Mouse (Mus musculus) kidney, postnatal 0 days (tissue): ENCODE measurements at regions not wholly inside any gene's neighbourhood (a gene's known extent, or its start where the extent isn't known, plus 50 kb on each side); places are given as distances from the start of the nearest gene placed in this dataset.

Experiments used
- ATAC-seq: fragments of 200-750 bp; cut with Nextera tagmentation; replicated peaks from 2 replicates; pipeline ENCODE4 v1.8.0; 2017; ENCODE audit warnings: low read depth, moderate number of reproducible peaks, moderate TSS enrichment, moderate library complexity; ENCODE audit not compliant: low FRiP score
- DNase-seq: peaks from one replicate; pipeline ENCODE4 v3.0.0-alpha.2; 2016; ENCODE audit warnings: low spot score
- H3K27ac ChIP-seq: fragments of 300-500 bp; sonication (generic); 2 replicates; pipeline ENCODE4 v1.5.1; 2014; ENCODE audit warnings: mild to moderate bottlenecking
- H3K27me3 ChIP-seq: fragments of 300-500 bp; sonication (generic); 2 replicates; pipeline ENCODE4 v1.6.1; 2014; ENCODE audit warnings: low read length, mixed read lengths; ENCODE audit not compliant: insufficient read depth
- H3K36me3 ChIP-seq: fragments of 300-500 bp; sonication (generic); 2 replicates; pipeline ENCODE4 v1.6.1; 2014; ENCODE audit warnings: low read length, mixed read lengths; ENCODE audit not compliant: insufficient read depth
- H3K4me1 ChIP-seq: fragments of 300-500 bp; sonication (generic); replicated peaks from 2 replicates; pipeline ENCODE4 v1.6.1; 2014; ENCODE audit warnings: antibody characterized with exemption, low read length, mixed read lengths; ENCODE audit not compliant: insufficient read depth
- H3K4me2 ChIP-seq: fragments of 300-500 bp; sonication (generic); 2 replicates; pipeline ENCODE4 v1.6.1; 2014; ENCODE audit warnings: mild to moderate bottlenecking, low read length, moderate library complexity, mixed read lengths
- H3K4me3 ChIP-seq: fragments of 300-500 bp; sonication (generic); replicated peaks from 2 replicates; pipeline ENCODE4 v1.5.1; 2014; ENCODE audit warnings: low read depth, low read length
- H3K9ac ChIP-seq: fragments of 300-500 bp; sonication (generic); 2 replicates; pipeline ENCODE4 v1.6.1; 2014; ENCODE audit warnings: low read depth, low read length
- H3K9me3 ChIP-seq: fragments of 300-500 bp; sonication (generic); replicated peaks from 2 replicates; pipeline ENCODE4 v1.6.1; 2016; ENCODE audit warnings: low read length, inconsistent platforms, mixed read lengths
- CTCF ChIP-seq: IDR thresholded peaks from 2 replicates; pipeline ENCODE4 v1.5.1; 2016; ENCODE audit warnings: antibody characterized with exemption, low read depth, mild to moderate bottlenecking, moderate library complexity
- WGBS: fragments of 180-500 bp; shearing (Covaris S2); extraction: QIAGEN DNeasy Blood & Tissue Kit; methylation state at CpG from one replicate; pipeline ENCODE4 v1.1.7; 2014; 5-methylcytosine and 5-hydroxymethylcytosine counted together

GRCm38 (mm10) chr2:159446434-159446833 is 651.8 kb downstream of the Dhx35 start:
- Histone ChIP-seq H3K4me2 (no peak overlapping the region), H3K4me1 (no peaks in the 10 kb centered on the region; the same call in 1 of the 2 replicates), H3K36me3 (no peaks in the 10 kb centered on the region), H3K9ac (no peak overlapping the region), H3K4me3 (no peak overlapping the region), H3K27me3 (no peaks in the 10 kb centered on the region), H3K27ac (no peak overlapping the region), H3K9me3 (no peaks in the 10 kb centered on the region)
- ATAC-seq, result no peak
- 54% methylated on average over 5 of the region's 5 CpGs for WGBS
- no peak for TF ChIP-seq CTCF
- peak; percentile 32 for DNase-seq

GRCm38 (mm10) chr2:159446886-159447285 is 652.3 kb downstream of the Dhx35 start:
- Histone ChIP-seq H3K36me3 (no peaks in the 10 kb centered on the region), H3K27me3 (no peaks in the 10 kb centered on the region), H3K4me1 (no peaks in the 10 kb centered on the region; the same call in 1 of the 2 replicates), H3K4me2 (no peak overlapping the region), H3K4me3 (no peak overlapping the region), H3K9ac (no peak overlapping the region), H3K27ac (no peak overlapping the region), H3K9me3 (no peaks in the 10 kb centered on the region)
- DNase-seq, result no peak
- 76% methylated on average over 5 of the region's 5 CpGs for WGBS
- ATAC-seq, result no peak
- no peak for TF ChIP-seq CTCF

DNA sequence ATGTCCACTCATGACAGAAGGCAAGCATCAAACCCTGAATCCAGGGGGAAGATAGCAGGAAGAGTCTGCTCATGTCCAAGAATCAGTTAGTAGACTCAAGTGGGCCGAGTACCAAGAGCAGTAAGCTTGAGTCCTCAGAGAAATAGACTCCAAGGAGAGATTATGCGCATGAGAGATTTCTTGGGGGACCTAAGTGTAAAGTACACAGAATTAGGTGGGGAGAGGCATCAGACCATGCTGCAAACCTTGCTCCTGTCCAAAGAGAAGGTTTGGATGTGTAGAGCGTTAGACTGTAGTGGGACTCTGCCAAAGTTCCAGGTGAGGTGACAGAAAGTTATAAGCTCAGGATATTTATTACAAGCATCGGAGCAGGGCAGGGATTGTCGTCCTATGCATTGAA is 654.4 kb downstream of the Dhx35 start:
- H3K4me2 ChIP-seq, result no peak overlapping the region
- DNase-seq (no peak), ATAC-seq (no peak)
- H3K9ac ChIP-seq, result no peak overlapping the region
- H3K9me3 ChIP-seq, result no peaks in the 10 kb centered on the region
- WGBS, result 74% methylated on average over 5 of the region's 5 CpGs
- H3K4me3 ChIP-seq, result no peak overlapping the region
- no peaks in the 10 kb centered on the region; the same call in 1 of the 2 replicates for H3K4me1 ChIP-seq
- H3K27ac ChIP-seq, result no peak overlapping the region
- no peaks in the 10 kb centered on the region for H3K36me3 ChIP-seq
- no peak for TF ChIP-seq CTCF
- H3K27me3 ChIP-seq, result no peaks in the 10 kb centered on the region

DNA sequence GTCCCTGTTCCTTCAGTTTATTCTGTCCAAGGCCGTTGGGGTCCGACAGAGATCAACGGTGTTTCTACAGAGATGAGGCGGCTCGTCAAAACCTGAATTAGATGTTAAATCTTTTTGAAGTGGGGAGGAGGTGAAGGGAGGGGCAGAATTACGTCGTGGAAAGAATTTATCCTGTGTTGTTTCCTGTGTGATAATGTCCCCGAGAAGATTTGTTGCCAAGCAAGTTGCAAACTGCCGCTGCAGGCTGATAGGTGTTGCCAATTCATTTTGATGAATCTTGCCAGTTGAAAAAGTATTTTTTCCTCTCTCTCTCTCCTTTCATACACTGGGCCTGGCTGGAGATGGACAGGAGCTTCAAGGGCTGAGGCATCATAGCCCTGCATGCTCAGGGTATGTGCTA is 656.8 kb downstream of the Dhx35 start:
- Histone ChIP-seq H3K36me3 (no peaks in the 10 kb centered on the region), H3K4me2 (no peak overlapping the region), H3K27ac (no peak overlapping the region), H3K4me1 (no peaks in the 10 kb centered on the region; the same call in 1 of the 2 replicates), H3K4me3 (no peak overlapping the region), H3K9me3 (no peaks in the 10 kb centered on the region), H3K9ac (no peak overlapping the region), H3K27me3 (no peaks in the 10 kb centered on the region)
- DNase-seq (no peak), ATAC-seq (no peak)
- 31% methylated on average over 9 of the region's 9 CpGs for WGBS
- no peak for TF ChIP-seq CTCF

- WGBS, result 64% methylated on average over 6 of the region's 6 CpGs
- H3K36me3 ChIP-seq, result no peaks in the 10 kb centered on the region
- no peaks in the 10 kb centered on the region for H3K9me3 ChIP-seq
- H3K4me1 ChIP-seq, result no peaks in the 10 kb centered on the region
- no peak for TF ChIP-seq CTCF
- ATAC-seq (no peak), DNase-seq (peak; percentile 61)
- no peak overlapping the region for H3K4me2 ChIP-seq
- no peak overlapping the region for H3K27ac ChIP-seq
- no peak overlapping the region for H3K4me3 ChIP-seq
- H3K27me3 ChIP-seq, result no peaks in the 10 kb centered on the region
- no peak overlapping the region for H3K9ac ChIP-seq
These were observed 686.9 kb downstream of the Dhx35 start for GRCm38 (mm10) chr2:159481399-159482080.

GRCm38 (mm10) chr2:159491090-159491489 is 696.5 kb downstream of the Dhx35 start:
- no peak overlapping the region for H3K9ac ChIP-seq
- H3K4me3 ChIP-seq, result no peak overlapping the region
- no peak overlapping the region for H3K27ac ChIP-seq
- 32% methylated on average over 3 of the region's 3 CpGs for WGBS
- no peak for ATAC-seq
- H3K27me3 ChIP-seq, result no peaks in the 10 kb centered on the region
- peak; percentile 6 for DNase-seq
- no peaks in the 10 kb centered on the region for H3K4me1 ChIP-seq
- H3K9me3 ChIP-seq, result no peaks in the 10 kb centered on the region
- H3K4me2 ChIP-seq, result no peak overlapping the region
- no peak for TF ChIP-seq CTCF
- no peaks in the 10 kb centered on the region for H3K36me3 ChIP-seq

GRCm38 (mm10) chr2:159498691-159499090 is 704.1 kb downstream of the Dhx35 start:
- H3K27ac ChIP-seq, result no peak overlapping the region
- H3K4me2 ChIP-seq, result no peak overlapping the region
- H3K4me3 ChIP-seq, result no peak overlapping the region
- DNase-seq, result no peak
- WGBS, result 52% methylated on average over 2 of the region's 2 CpGs
- no peak overlapping the region for H3K9ac ChIP-seq
- no peaks in the 10 kb centered on the region for H3K27me3 ChIP-seq
- H3K36me3 ChIP-seq, result no peaks in the 10 kb centered on the region
- no peak for ATAC-seq
- H3K9me3 ChIP-seq, result no peaks in the 10 kb centered on the region
- no peak for TF ChIP-seq CTCF
- no peaks in the 10 kb centered on the region for H3K4me1 ChIP-seq
